Mouse (Mus musculus): ENCODE data around the gene Nudc. TPM values are rescaled to one million over a fixed set of nuclear protein-coding genes. Genes with fewer than 3 reads are reported as not detected.

Nudc gene
- total RNA-seq, 2 experiments from 2014 or later, result 82.3 to 114 TPM

DNA sequence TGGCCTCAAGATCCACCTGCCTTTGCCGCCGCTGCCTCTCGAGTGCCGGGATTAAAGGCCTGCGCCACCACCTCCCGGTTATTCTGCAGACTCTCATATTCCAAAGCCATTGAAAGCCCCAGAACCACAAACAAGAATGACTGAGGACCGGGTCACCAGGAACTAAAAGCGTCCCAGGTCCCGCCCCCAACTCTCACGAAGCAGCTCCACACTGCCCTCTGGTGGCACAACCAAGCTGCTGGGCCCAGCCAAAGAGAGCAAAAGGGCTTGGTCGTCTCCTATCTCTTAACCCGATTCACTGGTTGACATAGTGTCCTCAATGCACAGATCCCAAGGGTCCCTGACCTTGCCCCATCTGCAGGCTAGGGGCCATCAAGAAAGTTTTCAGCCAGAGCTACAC, 51.4 kb downstream of the Nudc start:
- peak; percentile 87 for ATAC-seq (ENCODE audit: poor library complexity, severe bottlenecking)

- no peak for ATAC-seq (ENCODE audit: poor library complexity, severe bottlenecking)
Observed at GRCm38 (mm10) chr4:133493895-133494294, 51.9 kb downstream of the Nudc start.

DNA sequence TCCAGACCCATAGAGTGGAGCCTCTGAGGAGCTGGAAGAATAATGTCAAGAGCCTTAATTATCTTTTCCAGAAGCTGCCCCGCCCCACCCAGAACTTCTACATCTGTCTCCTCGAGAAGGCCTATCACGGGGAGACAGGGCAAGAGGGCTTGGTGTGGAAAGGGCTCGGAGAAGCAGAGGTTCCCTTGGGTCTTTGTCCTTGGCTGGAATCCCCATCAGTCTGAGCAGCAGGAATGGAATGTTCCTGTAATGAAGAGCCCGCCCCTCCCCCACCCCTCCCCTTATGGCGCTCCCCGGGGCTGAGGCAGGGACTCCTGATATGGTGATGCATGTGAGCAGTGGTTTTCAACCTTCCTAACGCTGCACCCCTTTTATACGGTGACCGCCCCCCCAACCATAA, 54.0 kb downstream of the Nudc start:
- ATAC-seq (ENCODE audit: poor library complexity, severe bottlenecking), result no peak

DNA sequence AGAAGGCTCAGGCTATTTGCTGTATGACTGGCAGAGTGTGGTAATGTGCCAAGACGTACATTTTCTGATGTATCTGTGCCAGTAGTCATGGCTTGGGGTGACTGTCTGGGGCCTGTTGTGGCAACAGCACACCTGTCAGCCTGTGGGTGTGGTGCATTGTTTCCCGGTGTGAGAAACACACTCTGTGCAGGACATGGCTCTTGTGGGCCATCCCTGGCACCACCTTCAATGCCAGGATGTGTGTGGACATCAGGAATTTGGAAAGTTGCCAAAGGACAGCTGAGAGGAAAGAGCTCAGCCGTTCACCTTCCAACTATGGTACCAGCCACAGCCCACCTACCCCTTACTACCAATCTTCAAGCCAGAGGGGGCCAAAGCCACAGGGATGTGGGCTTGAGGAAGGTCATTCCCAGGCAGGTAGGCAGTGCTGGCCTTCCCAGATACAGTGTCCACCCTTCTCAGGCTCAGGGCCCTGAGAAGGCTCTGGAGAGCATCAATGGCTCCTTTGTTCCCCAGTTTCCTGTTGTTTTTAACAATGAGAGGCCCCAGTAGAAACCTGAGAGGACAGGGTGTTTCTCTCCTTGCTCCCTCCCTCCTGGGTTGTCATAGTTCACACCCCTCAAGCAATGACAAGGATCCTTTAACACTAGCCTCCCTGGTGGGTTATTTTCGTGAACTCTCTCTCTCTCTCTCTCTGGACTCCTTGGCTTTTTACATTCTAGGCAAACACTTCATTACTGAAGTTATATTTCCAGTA, 56.1 kb downstream of the Nudc start:
- no peak for ATAC-seq (ENCODE audit: poor library complexity, severe bottlenecking)

DNA sequence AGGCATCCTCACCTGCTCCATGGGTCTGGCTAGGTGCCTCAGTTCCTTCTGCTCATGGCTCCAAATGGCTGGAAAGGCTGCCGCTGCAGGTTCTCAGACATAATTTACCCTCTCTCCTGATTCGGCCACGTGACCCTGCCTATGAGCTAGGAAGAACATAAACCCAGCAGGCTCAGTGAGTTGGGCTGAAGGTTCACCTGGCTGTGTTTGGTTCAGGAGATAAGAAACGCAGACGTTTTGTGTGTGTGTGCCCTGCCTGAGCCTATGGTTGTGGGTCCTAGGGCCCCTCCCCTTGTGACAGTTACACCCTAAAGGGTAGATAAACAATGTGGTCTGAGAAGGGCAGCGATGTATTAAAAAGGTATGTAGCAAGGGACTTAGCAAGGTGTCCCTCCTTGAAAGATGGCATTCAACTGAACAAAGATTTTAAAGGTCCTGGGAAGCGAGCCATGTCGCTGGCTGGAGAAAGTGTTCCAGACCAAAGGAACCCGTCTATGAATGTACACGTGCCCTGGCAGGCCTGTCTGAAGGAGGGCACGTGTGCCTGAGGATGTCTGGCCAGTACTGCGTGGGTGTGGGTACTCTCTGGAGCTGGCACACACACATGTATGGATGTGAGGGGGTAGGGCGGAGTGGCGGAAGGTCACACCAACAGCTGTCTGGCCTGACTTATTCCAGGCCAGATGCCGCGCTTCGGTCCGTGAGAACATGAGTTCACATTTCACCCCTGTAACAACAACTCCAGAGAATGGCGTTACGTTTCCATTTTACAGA, 57.0 kb downstream of the Nudc start:
- no peak for ATAC-seq (ENCODE audit: poor library complexity, severe bottlenecking)

DNA sequence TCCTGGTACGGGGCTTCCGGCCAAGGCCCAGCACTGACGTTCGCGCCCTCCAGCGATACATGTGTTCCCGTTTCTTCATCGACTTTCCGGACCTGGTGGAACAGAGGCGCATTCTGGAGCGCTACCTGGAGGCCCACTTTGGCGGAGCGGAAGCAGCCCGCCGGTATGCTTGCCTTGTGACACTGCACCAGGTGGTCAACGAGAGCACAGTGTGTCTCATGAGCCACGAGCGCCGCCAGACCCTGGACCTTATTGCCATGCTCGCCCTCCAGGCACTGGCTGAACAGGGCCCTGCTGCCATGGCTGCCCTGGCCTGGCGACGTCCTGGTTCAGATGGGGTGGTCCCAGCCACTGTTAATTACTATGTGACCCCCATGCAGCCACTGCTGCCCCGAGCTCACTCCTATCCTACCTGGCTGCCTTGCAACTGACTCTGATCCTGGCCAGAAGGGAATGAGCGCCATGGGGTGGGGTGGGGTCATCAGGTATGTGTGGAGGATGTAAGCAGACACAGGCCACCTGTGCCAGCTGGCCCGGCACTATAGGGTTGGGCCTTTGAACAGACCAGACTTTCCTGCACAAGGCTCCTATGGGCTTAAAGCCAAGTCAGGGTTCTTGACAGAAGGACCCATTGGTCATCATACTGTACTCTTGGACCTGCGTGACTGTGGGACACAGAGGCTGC, 59.0 kb downstream of the Nudc start:
- ATAC-seq (ENCODE audit: poor library complexity, severe bottlenecking), result no peak

DNA sequence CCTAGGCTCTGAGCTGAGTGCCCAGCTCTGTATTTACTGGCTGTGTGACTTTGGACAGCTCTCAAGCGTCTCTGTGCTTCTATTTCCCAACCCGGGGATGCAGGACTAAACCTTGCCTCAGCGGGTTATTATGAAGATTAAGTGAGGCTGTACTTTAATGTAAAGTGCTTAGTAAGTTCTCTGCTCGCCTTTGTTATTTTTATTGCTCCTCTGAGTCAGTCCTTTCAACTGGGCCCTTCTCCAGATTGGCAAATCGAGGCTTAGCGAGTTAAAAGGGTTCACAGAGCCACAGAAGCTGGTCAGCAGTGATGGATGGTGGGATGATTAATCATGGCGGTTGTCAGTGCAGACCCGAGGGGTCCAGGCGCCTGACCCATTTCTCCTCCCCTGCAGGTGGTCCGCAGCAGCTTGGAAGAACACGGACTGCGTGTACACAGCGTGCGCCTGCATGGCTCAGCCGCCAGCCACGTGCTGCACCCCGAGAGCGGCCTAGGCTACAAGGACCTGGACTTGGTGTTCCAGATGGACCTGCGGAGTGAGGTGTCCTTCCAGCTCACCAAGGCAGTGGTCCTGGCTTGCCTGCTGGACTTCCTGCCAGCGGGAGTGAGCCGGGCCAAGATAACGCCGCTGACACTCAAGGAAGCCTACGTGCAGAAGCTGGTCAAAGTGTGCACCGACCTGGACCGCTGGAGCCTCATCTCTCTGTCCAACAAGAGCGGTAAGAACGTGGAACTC, 59.9 kb downstream of the Nudc start:
- no peak for ATAC-seq (ENCODE audit: poor library complexity, severe bottlenecking)

GRCm38 (mm10) chr4:133484266-133485025, 61.4 kb downstream of the Nudc start:
- ATAC-seq (ENCODE audit: poor library complexity, severe bottlenecking), result no peak

Other genes with a start within 250 kb of the Nudc start
- gene Wdtc1, start 192.5 kb downstream of the Nudc start, total RNA-seq (2015), result 16.5 and 18.5 TPM in 2 replicates
- 11.6 and 14.1 TPM in 2 replicates for gene Wdtc1, start 192.5 kb downstream of the Nudc start, total RNA-seq (2017)
- gene Slc9a1, start 176.3 kb downstream of the Nudc start, total RNA-seq (2015), result 20.3 and 23.1 TPM in 2 replicates
- gene Slc9a1, start 176.3 kb downstream of the Nudc start, total RNA-seq (2017), result 11.0 and 11.6 TPM in 2 replicates
- not detected in 2 replicates for gene Tent5b, start 65.9 kb downstream of the Nudc start, total RNA-seq (2015)
- not detected in 2 replicates for gene Tent5b, start 65.9 kb downstream of the Nudc start, total RNA-seq (2017)
- gene Trnp1, start 47.4 kb downstream of the Nudc start, total RNA-seq (2015), result not detected in 2 replicates
- not detected in 2 replicates for gene Trnp1, start 47.4 kb downstream of the Nudc start, total RNA-seq (2017)
- gene Kdf1, start 27.0 kb downstream of the Nudc start, total RNA-seq (2015), result not detected in 2 replicates
- not detected in 2 replicates for gene Kdf1, start 27.0 kb downstream of the Nudc start, total RNA-seq (2017)
- gene Nr0b2, start 7.4 kb upstream of the Nudc start, total RNA-seq (2015), result 0.23 and 1.5 TPM in 2 replicates
- gene Nr0b2, start 7.4 kb upstream of the Nudc start, total RNA-seq (2017), result 0.20 TPM in 1 of 2 replicates, not detected in the other
- 2.7 and 3.7 TPM in 2 replicates for gene Gpatch3, start 28.7 kb upstream of the Nudc start, total RNA-seq (2015)
- gene Gpatch3, start 28.7 kb upstream of the Nudc start, total RNA-seq (2017), result 32.6 and 40.2 TPM in 2 replicates
- gene Gpn2, start 38.4 kb upstream of the Nudc start, total RNA-seq (2015), result 14.0 and 15.1 TPM in 2 replicates
- 12.8 and 15.5 TPM in 2 replicates for gene Gpn2, start 38.4 kb upstream of the Nudc start, total RNA-seq (2017)
- 2.5 and 4.1 TPM in 2 replicates for gene Sfn, start 56.2 kb upstream of the Nudc start, total RNA-seq (2015)
- 1.2 and 4.0 TPM in 2 replicates for gene Sfn, start 56.2 kb upstream of the Nudc start, total RNA-seq (2017)
- 15.0 and 29.5 TPM in 2 replicates for gene Zdhhc18, start 104.2 kb upstream of the Nudc start, total RNA-seq (2015)
- 9.3 and 12.2 TPM in 2 replicates for gene Zdhhc18, start 104.2 kb upstream of the Nudc start, total RNA-seq (2017)
- gene Pigv, start 126.7 kb upstream of the Nudc start, total RNA-seq (2015), result 7.5 and 7.8 TPM in 2 replicates
- 7.2 and 7.9 TPM in 2 replicates for gene Pigv, start 126.7 kb upstream of the Nudc start, total RNA-seq (2017)
- 95.9 and 112 TPM in 2 replicates for gene Arid1a, start 210.8 kb upstream of the Nudc start, total RNA-seq (2015)
- 29.7 and 40.6 TPM in 2 replicates for gene Arid1a, start 210.8 kb upstream of the Nudc start, total RNA-seq (2017)